Comparison of ENCODE assay signal across 15 mouse cellular contexts in genomic region chr10:61465009-61465408, GRCm38 (mm10). TPM values are rescaled to one million over a fixed set of nuclear protein-coding genes. Genes with fewer than 3 reads are reported as not detected.
A peak's percentile ranks its signal among the peaks of the same experiment; 100 is the strongest.
DNase-seq lines count a peak whose midpoint lies in the region; ATAC-seq and TF ChIP-seq lines count a peak whose summit lies in the region.
"Had no signal": no experiment of that assay in that cellular context is flagged by ENCODE, and none has a peak within 500 bp of the region (broad histone marks: within the 10 kb centered on the region; RNA-seq: fewer than 3 reads in every experiment).

No protein-coding gene starts in this region.

- H3K9me3 ChIP-seq in liver, embryonic 11.5 days (ENCODE audit: control insufficient read depth, low read length) = no peaks in the 10 kb centered on the region
- no peaks in the 10 kb centered on the region for H3K9me3 ChIP-seq in stomach, embryonic 15.5 days
- H3K9me3 ChIP-seq in forebrain, embryonic 10.5 days = no peaks in the 10 kb centered on the region
- H3K9me3 ChIP-seq: intestine, embryonic 15.5 days; neural tube, embryonic 13.5 days had no signal

- no peak overlapping the region for H3K4me3 ChIP-seq in gastrocnemius, adult 2 months
- no peak overlapping the region for H3K4me3 ChIP-seq in liver, embryonic 11.5 days (ENCODE audit: low read depth, low read length)
- no peak overlapping the region for H3K4me3 ChIP-seq in stomach, embryonic 15.5 days (replicated peaks)
- H3K4me3 ChIP-seq in forebrain, embryonic 10.5 days = no peak overlapping the region
- H3K4me3 ChIP-seq: intestine, embryonic 15.5 days; neural tube, embryonic 13.5 days had no signal

- H3K9ac ChIP-seq in liver, embryonic 11.5 days (ENCODE audit: low read depth, low read length) = no peak overlapping the region
- no peak overlapping the region for H3K9ac ChIP-seq in stomach, embryonic 15.5 days
- H3K9ac ChIP-seq: intestine, embryonic 15.5 days; lung, embryonic 14.5 days; neural tube, embryonic 13.5 days had no signal

- intact Hi-C loops in gastrocnemius, adult 2 months (cut with DNase I) = loop anchor here (5.0 kb wide), 2 partner anchors 137 to 187 kb away; no protein-coding TSS in a partner anchor

- 64% methylated on average over 4 of the region's 4 CpGs for WGBS in liver, embryonic 11.5 days
- 64% methylated on average over 4 of the region's 4 CpGs for WGBS in stomach, embryonic 15.5 days
- 86% methylated on average over 4 of the region's 4 CpGs for WGBS in forebrain, embryonic 10.5 days

- peak; percentile 88 for DNase-seq in gastrocnemius, adult 2 months
- no peak for DNase-seq in gastrocnemius, postnatal 10 days
- DNase-seq in spleen, adult 12 weeks (ENCODE audit: low spot score) = peak; percentile 13
- DNase-seq in spleen, postnatal 36 days (ENCODE audit: low spot score in 2 of 2) = no peak
- no peak for DNase-seq in liver, embryonic 11.5 days (ENCODE audit: low spot score)
- DNase-seq in kidney, adult 8-10 months = no peak
- DNase-seq in forebrain, embryonic 10.5 days (ENCODE audit: extremely low spot score, low spot score) = no peak
- DNase-seq: cerebellum, adult 9-10 months; kidney, postnatal 25 days; lung, embryonic 14.5 days; thymus, adult 2 months had no signal

- no peaks in the 10 kb centered on the region for H3K36me3 ChIP-seq in liver, embryonic 11.5 days (ENCODE audit: control insufficient read depth, insufficient read depth, low read length)
- no peaks in the 10 kb centered on the region for H3K36me3 ChIP-seq in stomach, embryonic 15.5 days
- no peaks in the 10 kb centered on the region for H3K36me3 ChIP-seq in forebrain, embryonic 10.5 days (replicated peaks)
- H3K36me3 ChIP-seq: intestine, embryonic 15.5 days; neural tube, embryonic 13.5 days had no signal

- H3K4me2 ChIP-seq in liver, embryonic 11.5 days = no peak overlapping the region
- H3K4me2 ChIP-seq in stomach, embryonic 15.5 days = no peak overlapping the region
- H3K4me2 ChIP-seq: intestine, embryonic 15.5 days; lung, embryonic 14.5 days; neural tube, embryonic 13.5 days had no signal

- 0 out of 2 replicates have a peak, but pooled peaks cover 6% of the 10 kb centered on the region for H3K4me1 ChIP-seq in liver, embryonic 11.5 days (replicated peaks; ENCODE audit: control insufficient read depth, insufficient read depth, low read length)
- no peaks in the 10 kb centered on the region for H3K4me1 ChIP-seq in stomach, embryonic 15.5 days
- no peaks in the 10 kb centered on the region for H3K4me1 ChIP-seq in forebrain, embryonic 10.5 days
- H3K4me1 ChIP-seq: intestine, embryonic 15.5 days; neural tube, embryonic 13.5 days had no signal

- no peak for TF ChIP-seq CTCF in gastrocnemius, adult 2 months (IDR thresholded peaks at IDR 0.05)

- H3K27me3 ChIP-seq in liver, embryonic 11.5 days (replicated peaks; ENCODE audit: control insufficient read depth, insufficient read depth, low read length) = no peaks in the 10 kb centered on the region
- H3K27me3 ChIP-seq in stomach, embryonic 15.5 days (replicated peaks) = no peaks in the 10 kb centered on the region
- H3K27me3 ChIP-seq in forebrain, embryonic 10.5 days (ENCODE audit: poor library complexity, severe bottlenecking) = no peaks in the 10 kb centered on the region
- H3K27me3 ChIP-seq: intestine, embryonic 15.5 days; neural tube, embryonic 13.5 days had no signal

- peak; percentile 59; the same call in 1 of the 2 replicates for ATAC-seq in liver, embryonic 11.5 days (replicated peaks; ENCODE audit: low FRiP score)
- ATAC-seq in stomach, embryonic 15.5 days (ENCODE audit: insufficient read depth, low FRiP score, low read depth) = peak; percentile 72; the same call in 1 of the 2 replicates
- ATAC-seq: intestine, embryonic 15.5 days; midbrain, embryonic 16.5 days had no signal

- peak overlapping the region; percentile 81 for H3K27ac ChIP-seq in gastrocnemius, adult 2 months
- H3K27ac ChIP-seq in liver, embryonic 11.5 days (ENCODE audit: low read depth, low read length) = no peak overlapping the region
- no peak overlapping the region for H3K27ac ChIP-seq in stomach, embryonic 15.5 days
- H3K27ac ChIP-seq in forebrain, embryonic 10.5 days = no peak overlapping the region
- H3K27ac ChIP-seq: intestine, embryonic 15.5 days; neural tube, embryonic 13.5 days had no signal

RNA-seq across cellular contexts. Expression of gene Lrrc20, which starts 10.6 kb away (rescaled TPM):
- 100 to 1,000 TPM; 133 to 164 TPM for total RNA-seq in gastrocnemius, adult 2 months (2021)
- 10 to 100 TPM; 62.3 to 64.9 TPM for total RNA-seq in gastrocnemius, postnatal 10 days (2021)
- 12.0 and 14.1 TPM in 2 replicates for polyA plus RNA-seq in liver, embryonic 11.5 days (2014; fragmentation: Nextera tagmentation; extraction: Ambion mirVana)
- 5.4 and 5.6 TPM in 2 replicates for polyA plus RNA-seq in stomach, embryonic 15.5 days (2015; fragmentation: Nextera tagmentation; extraction: Ambion mirVana)
- 9.7 and 9.9 TPM in 2 replicates for polyA plus RNA-seq in forebrain, embryonic 10.5 days (2016; fragmentation: Nextera tagmentation; extraction: Ambion mirVana)

RNA-seq across cellular contexts. Expression of gene Eif4ebp2, which starts 12.5 kb away (rescaled TPM):
- total RNA-seq in gastrocnemius, adult 2 months (2021) = 100 to 1,000 TPM; 117 to 161 TPM
- 100 to 1,000 TPM; 103 to 109 TPM for total RNA-seq in gastrocnemius, postnatal 10 days (2021)
- 27.1 and 33.3 TPM in 2 replicates for polyA plus RNA-seq in liver, embryonic 11.5 days (2014; fragmentation: Nextera tagmentation; extraction: Ambion mirVana)
- polyA plus RNA-seq in stomach, embryonic 15.5 days (2015; fragmentation: Nextera tagmentation; extraction: Ambion mirVana) = 72.3 and 77.5 TPM in 2 replicates
- 98.9 and 104 TPM in 2 replicates for polyA plus RNA-seq in forebrain, embryonic 10.5 days (2016; fragmentation: Nextera tagmentation; extraction: Ambion mirVana)

RNA-seq across cellular contexts. Expression of gene Nodal, which starts 47.2 kb away (rescaled TPM):
- under 1 TPM in 1 of 2 experiments, not detected in 1; 0.15 TPM for total RNA-seq in gastrocnemius, adult 2 months (2021)
- total RNA-seq in gastrocnemius, postnatal 10 days (2021) = under 1 TPM; 0.11 to 0.19 TPM
- polyA plus RNA-seq in liver, embryonic 11.5 days (2014; fragmentation: Nextera tagmentation; extraction: Ambion mirVana) = 0.84 and 0.86 TPM in 2 replicates
- polyA plus RNA-seq in stomach, embryonic 15.5 days (2015; fragmentation: Nextera tagmentation; extraction: Ambion mirVana) = 0.15 and 0.18 TPM in 2 replicates
- 0.42 and 0.50 TPM in 2 replicates for polyA plus RNA-seq in forebrain, embryonic 10.5 days (2016; fragmentation: Nextera tagmentation; extraction: Ambion mirVana)
- polyA plus RNA-seq: neural tube, embryonic 13.5 days had no signal

Comparison
In these comparisons a context has a peak if more than half of its experiments do, and no peak if none do; other contexts are left out.
1. DNase-seq: peak in gastrocnemius, adult 2 months (single experiment) and spleen, adult 12 weeks (single experiment); none in gastrocnemius, postnatal 10 days (single experiment), spleen, postnatal 36 days (0 of 2), liver, embryonic 11.5 days (single experiment), kidney, adult 8-10 months (0 of 2) and forebrain, embryonic 10.5 days (single experiment).